Mouse (Mus musculus): ENCODE results near the gene Il22ra2.
A peak's percentile ranks its signal among the peaks of the same experiment; 100 is the strongest.

The Il22ra2 gene

DNA sequence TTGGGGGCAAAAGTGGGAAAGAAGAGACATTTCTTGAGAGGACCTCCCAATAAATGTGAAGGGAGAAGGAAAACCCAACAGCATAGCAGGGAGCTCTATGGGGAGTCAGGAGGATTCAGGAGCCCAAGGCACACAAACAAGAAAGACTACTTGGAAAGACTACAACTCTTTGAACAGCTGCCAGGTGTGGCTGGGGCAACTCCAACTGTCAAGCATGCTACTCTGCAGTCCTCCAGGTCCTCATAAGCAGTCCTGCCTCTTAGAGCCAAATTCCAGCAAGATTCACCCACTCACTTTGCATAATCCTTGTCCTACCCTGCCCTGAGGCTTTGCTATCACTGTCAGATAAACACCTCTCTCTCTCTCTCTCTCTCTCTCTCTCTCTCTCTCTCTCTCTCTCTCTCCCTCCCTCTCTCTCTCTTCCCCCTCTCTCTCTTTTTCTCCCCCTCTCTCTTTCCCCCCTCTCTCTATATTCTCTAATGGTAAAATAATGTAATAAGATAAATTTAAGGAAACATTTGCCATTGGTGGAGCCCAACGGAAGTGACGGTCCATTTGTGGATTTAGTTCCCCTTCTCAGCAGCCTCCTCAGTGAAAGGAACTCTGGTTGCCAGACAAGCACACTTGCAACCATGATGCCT, at the start of gene Il22ra2:
Il22ra2 (plus strand) TSS at position 591 of the 641 bp plus-strand sequence.
- DNase-seq (ENCODE audit: low spot score): no peak

DNA sequence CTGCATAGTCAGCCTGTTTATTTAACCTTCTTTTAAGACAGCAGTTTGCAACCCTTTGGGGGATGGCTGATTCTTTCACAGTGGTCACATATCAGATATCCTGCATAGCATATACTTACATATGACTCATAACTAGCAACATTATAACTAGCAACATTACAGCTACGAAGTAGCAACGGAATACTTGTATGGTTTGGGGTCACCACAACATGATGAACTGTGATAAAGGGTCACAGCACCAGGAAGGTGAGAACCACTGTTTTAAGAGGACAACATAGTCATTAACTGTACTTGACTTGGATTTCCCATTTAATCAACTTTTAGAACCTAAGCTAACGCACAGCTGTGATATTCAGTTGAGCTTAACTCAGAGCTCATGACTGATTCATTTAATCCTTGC, 44.2 kb upstream of the Il22ra2 start:
- DNase-seq (ENCODE audit: low spot score): no peak

DNA sequence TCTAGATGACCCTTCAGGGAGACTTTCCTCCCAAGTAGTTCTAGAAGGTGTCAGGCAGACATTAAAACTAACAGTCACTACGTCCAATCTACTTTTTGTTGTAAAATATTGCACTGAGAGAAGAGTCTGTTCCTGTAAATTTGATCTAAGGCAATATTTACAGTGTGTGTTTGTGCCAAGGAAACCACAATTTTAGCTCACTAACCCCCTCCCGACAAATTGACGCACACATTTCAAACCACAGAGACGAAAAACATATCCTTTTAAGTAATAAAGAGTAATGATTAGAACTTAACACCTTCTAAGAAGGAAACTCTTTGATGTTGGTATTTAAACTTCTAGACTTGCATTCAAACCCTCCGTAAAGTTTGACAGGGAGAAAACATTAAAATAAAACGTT, 43.8 kb upstream of the Il22ra2 start:
- DNase-seq (ENCODE audit: low spot score): no peak

DNA sequence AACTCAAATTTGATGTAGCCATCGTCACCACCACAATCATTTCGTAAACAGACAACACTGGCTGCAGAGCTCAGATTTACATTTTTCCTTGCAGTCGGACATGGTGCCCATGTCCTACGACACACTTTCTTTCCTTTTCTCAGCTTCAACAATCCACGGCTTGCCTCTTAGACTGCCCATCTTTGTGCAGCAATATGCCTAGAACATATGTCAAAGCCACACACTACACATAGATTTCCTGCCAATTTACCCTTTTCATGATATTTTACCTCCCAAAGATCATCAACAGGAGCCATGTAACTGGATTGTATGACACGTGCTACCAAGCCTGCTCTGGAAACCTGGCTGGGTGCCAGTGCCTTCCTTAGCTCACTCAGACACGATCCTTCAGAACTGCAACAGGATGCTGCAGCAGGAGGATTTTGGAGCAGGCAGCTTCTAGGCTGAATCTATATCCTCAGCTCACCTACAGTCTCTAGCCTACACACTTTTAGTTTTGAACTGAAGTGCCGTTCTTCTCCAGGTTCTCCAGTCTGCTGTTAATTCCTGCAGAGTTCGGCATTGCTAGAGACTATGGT, 43.3 kb upstream of the Il22ra2 start:
- DNase-seq (ENCODE audit: low spot score): no peak

DNA sequence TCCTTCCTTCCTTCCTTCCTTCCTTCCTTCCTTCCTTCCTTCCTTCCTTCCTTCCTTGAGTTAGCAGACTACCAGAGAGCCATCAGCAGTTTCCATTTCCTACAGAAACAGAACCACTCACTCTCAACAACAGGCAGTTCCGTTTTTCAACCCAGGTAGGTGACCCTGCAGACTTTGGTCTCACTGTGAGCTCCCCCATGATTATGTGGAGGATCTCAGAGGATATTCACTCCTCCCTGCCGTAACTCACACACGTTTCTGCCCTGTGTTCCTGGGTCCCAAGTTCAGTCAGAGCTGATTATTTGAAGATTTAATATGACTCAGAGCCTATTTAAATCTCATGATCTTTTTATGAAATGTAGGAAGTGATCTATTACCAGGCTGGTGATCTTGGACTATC, 41.1 kb upstream of the Il22ra2 start:
- DNase-seq (ENCODE audit: low spot score): no peak

GRCm38 (mm10) chr10:19581844-19582582, 39.8 kb upstream of the Il22ra2 start:
- no peak for DNase-seq (ENCODE audit: low spot score)

DNA sequence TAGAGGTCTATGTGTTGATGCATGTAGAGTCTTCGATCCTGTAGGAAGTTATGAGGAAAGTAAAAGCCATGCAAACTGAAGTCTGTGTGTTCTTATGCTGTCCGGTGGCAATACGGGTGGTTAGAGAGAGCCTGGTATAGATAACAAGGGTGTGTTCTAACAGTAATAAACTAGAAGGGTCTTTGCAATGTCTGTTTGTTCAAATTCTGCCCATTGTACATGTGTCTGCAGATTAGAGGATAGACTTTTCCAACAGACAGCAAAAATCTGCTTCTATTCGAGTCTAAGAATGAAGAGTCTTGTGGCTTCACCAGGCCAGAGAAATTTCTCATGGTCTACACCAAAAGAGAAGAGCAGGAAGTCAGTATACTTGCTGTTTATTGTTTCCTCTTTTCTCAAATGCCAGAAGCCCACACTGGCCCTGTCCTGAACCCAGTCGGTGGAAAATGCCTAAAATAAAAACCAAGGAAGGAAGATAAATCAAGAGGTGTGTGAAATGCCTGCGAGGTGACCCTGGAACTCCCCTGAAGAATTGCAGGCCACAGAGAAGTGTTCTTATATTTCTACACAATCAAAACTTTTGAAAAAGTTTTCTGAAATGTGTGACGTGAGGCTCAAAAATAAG, 38.9 kb upstream of the Il22ra2 start:
- no peak for DNase-seq (ENCODE audit: low spot score)

GRCm38 (mm10) chr10:19584064-19584463, 37.7 kb upstream of the Il22ra2 start:
- DNase-seq (ENCODE audit: low spot score): no peak

DNA sequence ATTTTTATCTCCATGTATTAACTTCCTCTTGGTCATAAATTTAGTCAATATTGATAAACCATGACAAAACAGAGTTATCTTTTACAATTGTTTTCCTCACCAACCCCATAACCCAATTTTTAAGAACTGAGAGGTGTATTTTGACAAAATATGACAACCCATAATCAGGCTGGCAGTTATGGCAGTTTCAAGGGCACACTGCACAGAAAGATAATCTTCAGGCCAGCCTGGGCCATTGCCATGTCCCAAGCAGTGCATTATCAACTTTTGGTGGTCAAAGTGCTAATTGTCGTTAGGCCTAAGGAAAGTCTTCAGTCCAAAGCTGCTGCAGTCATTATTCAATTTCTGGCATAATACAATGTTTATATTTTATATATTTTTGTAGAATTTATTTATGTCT, 37.0 kb upstream of the Il22ra2 start:
- no peak for DNase-seq (ENCODE audit: low spot score)

GRCm38 (mm10) chr10:19585860-19586259, 35.9 kb upstream of the Il22ra2 start:
- no peak for DNase-seq (ENCODE audit: low spot score)

DNA sequence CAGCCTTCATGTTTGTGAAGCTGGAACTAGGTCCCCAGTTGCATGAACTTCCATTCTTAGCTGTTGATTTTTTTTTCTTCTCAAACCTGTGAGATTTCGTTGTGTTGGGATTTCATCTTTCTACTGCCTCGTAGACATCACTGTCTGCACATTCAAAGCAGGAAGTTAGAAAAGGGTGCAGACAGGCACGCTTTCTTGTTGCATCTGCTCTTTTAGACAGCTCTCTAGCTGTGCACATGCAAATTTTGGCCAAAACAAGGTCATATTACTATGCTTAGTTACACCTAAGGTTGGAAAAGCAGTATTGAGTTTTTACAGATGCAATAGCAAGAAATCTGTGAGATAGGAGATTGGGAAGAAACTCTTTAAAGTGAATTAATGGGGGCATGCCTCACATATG, 34.5 kb upstream of the Il22ra2 start:
- no peak for DNase-seq (ENCODE audit: low spot score)

DNA sequence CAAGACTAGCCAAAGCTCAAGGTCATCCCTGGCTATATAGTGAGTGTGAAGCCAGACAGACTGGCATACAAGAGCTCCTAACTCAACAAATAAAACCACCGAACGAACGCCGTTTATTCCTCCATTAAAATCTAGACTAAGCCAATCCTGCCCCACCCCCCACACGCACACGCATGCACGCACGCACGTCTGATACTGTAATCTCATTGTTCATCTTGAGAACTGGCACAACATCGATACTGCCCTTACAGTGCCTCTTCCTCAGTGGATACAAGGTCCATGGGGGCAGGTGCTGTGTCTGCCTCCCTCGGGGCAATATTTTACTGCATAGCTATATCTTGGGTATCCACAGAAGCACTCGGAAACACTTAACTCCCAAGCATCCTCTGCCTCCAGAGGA, 32.2 kb upstream of the Il22ra2 start:
- no peak for DNase-seq (ENCODE audit: low spot score)

DNA sequence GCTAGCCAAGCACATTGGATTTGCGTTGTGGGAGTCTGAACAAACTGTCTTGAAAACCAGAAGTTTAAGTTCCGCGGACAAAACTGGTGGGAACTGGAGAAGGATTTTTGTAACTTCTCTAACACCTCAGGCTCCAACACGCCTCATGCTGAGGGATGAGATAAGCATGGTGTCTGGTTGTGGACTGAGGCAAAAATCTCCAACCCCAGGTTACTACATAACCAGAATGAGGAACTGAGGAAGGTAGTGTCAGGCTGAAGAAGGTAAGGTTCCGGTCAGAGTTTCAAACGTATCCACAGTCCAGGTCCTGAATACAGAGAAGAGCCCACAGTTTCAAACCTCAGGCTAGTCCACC, 30.5 kb upstream of the Il22ra2 start:
- DNase-seq (ENCODE audit: low spot score): no peak

GRCm38 (mm10) chr10:19591641-19592441, 30.0 kb upstream of the Il22ra2 start, which contains the start of gene Ifngr1:
Ifngr1 (plus strand) TSS chr10:19591949.
- DNase-seq (ENCODE audit: low spot score): peak; percentile 99

DNA sequence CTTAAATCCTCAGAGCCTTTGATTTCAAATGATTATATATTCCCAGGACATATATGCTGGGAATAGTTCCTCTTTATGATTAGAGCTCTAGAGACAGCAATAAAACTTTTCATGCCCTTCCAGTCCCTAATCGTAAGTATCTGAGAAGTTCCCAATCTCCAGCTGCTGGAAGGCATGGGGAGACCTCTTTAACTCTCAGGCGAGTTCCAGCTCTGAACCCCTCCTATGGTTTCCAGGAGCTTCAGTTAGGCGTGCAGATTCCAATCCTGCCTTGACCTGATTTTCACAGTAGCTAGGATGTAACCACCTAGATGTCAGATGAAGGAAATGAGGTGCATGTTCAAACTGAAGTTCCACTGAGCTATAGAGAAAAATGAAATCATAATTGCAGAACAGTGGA, 29.2 kb upstream of the Il22ra2 start:
- DNase-seq (ENCODE audit: low spot score): no peak

DNA sequence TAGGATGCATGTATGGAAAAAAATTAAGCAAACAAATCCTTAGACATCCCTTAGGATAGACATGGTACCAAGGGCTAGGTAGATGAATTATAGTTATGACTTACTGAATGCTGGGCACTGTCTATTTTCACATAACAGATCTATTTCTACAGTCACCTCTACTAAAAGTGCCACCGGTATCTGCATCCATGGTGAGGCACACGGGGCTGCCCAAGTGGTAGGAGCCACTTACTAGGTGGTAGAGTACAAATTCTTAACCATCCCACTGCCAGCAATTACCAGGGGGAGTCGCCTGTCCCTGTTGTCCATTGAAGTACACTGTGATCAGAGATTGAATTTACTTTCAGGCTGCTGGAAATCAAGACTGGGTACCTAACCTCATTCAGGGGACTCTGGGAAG, 28.5 kb upstream of the Il22ra2 start:
- DNase-seq (ENCODE audit: low spot score): no peak

- no peak for DNase-seq (ENCODE audit: low spot score)
Measured at GRCm38 (mm10) chr10:19594201-19594905, 27.4 kb upstream of the Il22ra2 start.

- no peak for DNase-seq (ENCODE audit: low spot score)
Measured at GRCm38 (mm10) chr10:19596866-19597265, 24.9 kb upstream of the Il22ra2 start.

- DNase-seq (ENCODE audit: low spot score): no peak
Measured at GRCm38 (mm10) chr10:19598091-19598490, 23.7 kb upstream of the Il22ra2 start.

DNA sequence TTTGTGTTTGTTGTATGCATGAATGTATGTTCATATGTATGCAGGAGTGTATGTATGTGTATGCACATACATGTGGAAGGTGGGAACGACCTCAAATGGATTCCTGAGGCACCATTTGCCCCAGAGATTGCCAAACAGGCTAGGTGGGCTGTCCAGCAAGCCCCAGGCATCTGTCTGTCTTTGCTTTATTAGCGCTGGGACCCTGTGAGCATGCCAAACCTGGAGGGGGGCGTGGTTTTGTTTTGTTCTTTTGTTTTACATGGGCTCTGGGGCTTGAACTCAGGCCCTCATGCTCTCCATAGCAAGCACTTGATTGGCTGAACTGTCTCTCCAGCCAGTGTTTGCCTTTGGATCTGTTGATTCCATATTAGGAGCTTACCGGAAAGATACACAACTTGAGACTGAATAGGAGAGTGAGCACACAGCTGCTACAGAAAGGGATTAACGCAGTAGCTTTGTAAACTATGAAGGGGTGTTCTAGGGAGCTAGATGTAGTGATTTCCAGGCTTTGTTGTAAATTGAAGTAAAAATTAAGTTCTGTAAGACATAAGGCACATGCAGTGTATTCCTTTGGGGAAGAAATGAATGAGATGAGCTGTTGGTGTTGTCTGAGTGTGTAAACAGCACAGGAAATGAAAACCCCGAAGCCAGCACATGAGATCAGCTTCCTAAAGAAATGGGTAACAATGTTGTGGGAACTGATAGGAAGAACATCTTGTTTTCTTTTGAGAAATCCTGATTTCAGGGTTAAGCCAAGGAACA, 22.3 kb upstream of the Il22ra2 start:
- no peak for DNase-seq (ENCODE audit: low spot score)

DNA sequence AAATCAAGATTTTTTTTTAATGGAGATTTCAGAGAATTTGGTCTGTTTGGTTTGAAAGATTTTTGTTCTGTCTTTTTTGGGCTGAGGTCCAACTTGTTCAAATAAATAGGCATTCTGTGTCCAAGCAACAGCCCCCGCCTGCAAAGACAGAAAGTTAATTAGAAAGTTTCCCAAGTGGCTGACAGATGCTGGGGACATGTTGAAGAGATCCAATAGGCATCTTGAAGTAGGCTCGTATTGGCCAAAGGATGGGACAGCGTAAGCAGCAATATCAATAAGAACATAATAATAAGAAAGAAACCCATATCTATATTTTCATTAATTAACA, 21.7 kb upstream of the Il22ra2 start:
- DNase-seq (ENCODE audit: low spot score): no peak

All from urinary bladder, postnatal 25 days (tissue).